Mouse (Mus musculus): ENCODE data around the gene Aco1.
A peak's percentile ranks its signal among the peaks of the same experiment; 100 is the strongest.

The Aco1 gene

GRCm38 (mm10) chr4:40157500-40158223 lies 14.8 kb downstream of the Aco1 start:
- DNase-seq (ENCODE audit: low spot score), result no peak

- no peak for DNase-seq (ENCODE audit: low spot score)
These were observed 15.3 kb downstream of the Aco1 start for GRCm38 (mm10) chr4:40158224-40158540.

GRCm38 (mm10) chr4:40160591-40161434 lies 17.9 kb downstream of the Aco1 start:
- no peak for DNase-seq (ENCODE audit: low spot score)

- no peak for DNase-seq (ENCODE audit: low spot score)
These were observed 20.8 kb downstream of the Aco1 start for GRCm38 (mm10) chr4:40163646-40164045.

GRCm38 (mm10) chr4:40171477-40171876 lies 28.6 kb downstream of the Aco1 start:
- DNase-seq (ENCODE audit: low spot score), result no peak

GRCm38 (mm10) chr4:40172336-40172735 lies 29.5 kb downstream of the Aco1 start:
- no peak for DNase-seq (ENCODE audit: low spot score)

- no peak for DNase-seq (ENCODE audit: low spot score)
These were observed 31.4 kb downstream of the Aco1 start for GRCm38 (mm10) chr4:40174321-40174720.

GRCm38 (mm10) chr4:40178584-40178983 lies 35.7 kb downstream of the Aco1 start:
- no peak for DNase-seq (ENCODE audit: low spot score)

- no peak for DNase-seq (ENCODE audit: low spot score)
These were observed 37.2 kb downstream of the Aco1 start for GRCm38 (mm10) chr4:40180046-40180445.

GRCm38 (mm10) chr4:40181681-40182080 lies 38.8 kb downstream of the Aco1 start:
- peak; percentile 10 for DNase-seq (ENCODE audit: low spot score)

- peak; percentile 25 for DNase-seq (ENCODE audit: low spot score)
These were observed 39.9 kb downstream of the Aco1 start for GRCm38 (mm10) chr4:40182651-40183320.

- no peak for DNase-seq (ENCODE audit: low spot score)
These were observed 40.9 kb downstream of the Aco1 start for GRCm38 (mm10) chr4:40183781-40184180.

- no peak for DNase-seq (ENCODE audit: low spot score)
These were observed 41.6 kb downstream of the Aco1 start for GRCm38 (mm10) chr4:40184470-40184869.

- DNase-seq (ENCODE audit: low spot score), result no peak
These were observed 45.1 kb downstream of the Aco1 start for GRCm38 (mm10) chr4:40187956-40188355.

GRCm38 (mm10) chr4:40192246-40192645 lies 49.4 kb downstream of the Aco1 start:
- no peak for DNase-seq (ENCODE audit: low spot score)

- no peak for DNase-seq (ENCODE audit: low spot score)
These were observed 50.6 kb downstream of the Aco1 start for GRCm38 (mm10) chr4:40193461-40193860.

- DNase-seq (ENCODE audit: low spot score), result no peak
These were observed 52.5 kb downstream of the Aco1 start for GRCm38 (mm10) chr4:40195336-40195735.

GRCm38 (mm10) chr4:40202205-40202604 lies 59.3 kb downstream of the Aco1 start:
- DNase-seq (ENCODE audit: low spot score), result no peak

GRCm38 (mm10) chr4:40204374-40204773 lies 61.5 kb downstream of the Aco1 start:
- no peak for DNase-seq (ENCODE audit: low spot score)

- no peak for DNase-seq (ENCODE audit: low spot score)
These were observed 62.5 kb downstream of the Aco1 start for GRCm38 (mm10) chr4:40205231-40205903.

GRCm38 (mm10) chr4:40207701-40208100 lies 64.8 kb downstream of the Aco1 start:
- no peak for DNase-seq (ENCODE audit: low spot score)

- DNase-seq (ENCODE audit: low spot score), result no peak
These were observed 69.3 kb downstream of the Aco1 start for GRCm38 (mm10) chr4:40212177-40212576.

Data from ovary, adult 18-20 months (tissue).